Mouse (Mus musculus) myocyte (in vitro differentiated cells): Measurements from ENCODE around the gene Gimap9. TPM values are rescaled to one million over a fixed set of nuclear protein-coding genes. Genes with fewer than 3 reads are reported as not detected.
"Not testable (repeated sequence)": the region's sequence is repeated elsewhere in the genome, so short reads cannot be mapped to it uniquely, and the experiment has no call there.

Source experiments
- H3K27me3 ChIP-seq: one replicate; pipeline ENCODE4 v1.6.1; 2011; ENCODE audit not compliant: control insufficient read depth, insufficient read depth, insufficient read length
- H3K36me3 ChIP-seq: one replicate; pipeline ENCODE4 v1.6.1; 2011; ENCODE audit not compliant: control insufficient read depth, insufficient read depth
- H3K4me2 ChIP-seq: one replicate; pipeline ENCODE4 v1.6.1; 2011; ENCODE audit warnings: low read depth, control low read depth
- H3K4me3 ChIP-seq: one replicate; pipeline ENCODE4 v1.5.1; 2011; ENCODE audit warnings: mild to moderate bottlenecking, control low read depth, moderate library complexity
- H3K79me2 ChIP-seq: one replicate; pipeline ENCODE4 v1.6.1; 2011; ENCODE audit not compliant: control insufficient read depth, insufficient read depth
- H3ac ChIP-seq: one replicate; pipeline ENCODE4 v1.6.1; 2011; ENCODE audit not compliant: control insufficient read depth, insufficient read length
- CEBPB ChIP-seq: IDR thresholded peaks from 2 replicates; pipeline ENCODE4 v1.6.1; 2011; ENCODE audit warnings: mild to moderate bottlenecking, moderate library complexity; ENCODE audit not compliant: poor library complexity, insufficient read depth, severe bottlenecking
- E2F4 ChIP-seq: IDR thresholded peaks from one replicate; pipeline ENCODE4 v1.6.1; 2011; ENCODE audit warnings: mild to moderate bottlenecking, control low read depth, moderate library complexity; ENCODE audit not compliant: insufficient read depth
- MAX ChIP-seq: IDR thresholded peaks from one replicate; pipeline ENCODE4 v1.6.1; 2011; ENCODE audit warnings: low read depth, mild to moderate bottlenecking, control low read depth
- MYOD1 ChIP-seq, 3 experiments: IDR thresholded peaks; one replicate each; pipeline ENCODE4 v1.6.1; 2011; ENCODE audit warnings: control low read depth in 2 of 3, low read depth in 2 of 3, mild to moderate bottlenecking in 2 of 3, moderate library complexity in 1 of 3; ENCODE audit not compliant: insufficient read length in 2 of 3, control insufficient read depth in 1 of 3
- MYOG ChIP-seq, 3 experiments: IDR thresholded peaks; one replicate each; pipeline ENCODE4 v1.6.1; 2011; ENCODE audit warnings: control low read depth in 2 of 3, low read depth in 2 of 3, mild to moderate bottlenecking in 2 of 3; ENCODE audit not compliant: insufficient read length in 2 of 3, control insufficient read depth in 1 of 3, insufficient read depth in 1 of 3
- POLR2A ChIP-seq: IDR thresholded peaks from one replicate; pipeline ENCODE4 v1.6.1; 2011; ENCODE audit warnings: low read depth, mild to moderate bottlenecking, control low read depth, moderate library complexity; ENCODE audit not compliant: insufficient read length
- POLR2AphosphoS2 ChIP-seq: IDR thresholded peaks from one replicate; pipeline ENCODE4 v1.6.1; 2011; ENCODE audit warnings: low read depth, control low read depth; ENCODE audit not compliant: insufficient read length
- REST ChIP-seq: IDR thresholded peaks from one replicate; pipeline ENCODE4 v1.6.1; 2011; ENCODE audit warnings: mild to moderate bottlenecking, control low read depth, moderate library complexity; ENCODE audit not compliant: insufficient read depth, insufficient read length
- SRF ChIP-seq: IDR thresholded peaks from one replicate; pipeline ENCODE4 v1.6.1; 2011; ENCODE audit warnings: low read depth; ENCODE audit not compliant: control insufficient read depth, insufficient read length
- TCF12 ChIP-seq: IDR thresholded peaks from one replicate; pipeline ENCODE4 v1.6.1; 2011; ENCODE audit warnings: mild to moderate bottlenecking, control low read depth; ENCODE audit not compliant: poor library complexity, insufficient read depth, severe bottlenecking
- TCF3 ChIP-seq: IDR thresholded peaks from one replicate; pipeline ENCODE4 v1.6.1; 2011; ENCODE audit warnings: low read depth, control low read depth; ENCODE audit not compliant: insufficient read length
- USF1 ChIP-seq: IDR thresholded peaks from one replicate; pipeline ENCODE4 v1.6.1; 2011; ENCODE audit warnings: low read depth, mild to moderate bottlenecking, control low read depth, moderate library complexity
- polyA plus RNA-seq: library from polyadenylated mRNA; unstranded; fragments of >200 nt; fragmentation: generic; extraction: Trizol; gene quantifications from one replicate; pipeline ENCODE4 v1.2.1, GENCODE M21; 2012; ENCODE audit warnings: missing spikeins

Gimap9 gene
- polyA plus RNA-seq, 1 experiment, result 0.42 TPM

- Histone ChIP-seq H3K4me2 (no peak overlapping the region), H3ac (no peak overlapping the region), H3K27me3 (no peaks in the 10 kb centered on the region), H3K36me3 (no peaks in the 10 kb centered on the region), H3K79me2 (no peaks in the 10 kb centered on the region), H3K4me3 (no peak overlapping the region)
- TF ChIP-seq POLR2AphosphoS2 (no peak), TCF12 (no peak), MYOD1 (IDR thresholded peaks at IDR 0.05; ENCODE audit: control insufficient read depth in 1 of 3, insufficient read length in 2 of 3, low read depth in 2 of 3) (no peak), E2F4 (no peak), TCF3 (no peak)
These were observed 5.7 kb downstream of the Gimap9 start for GRCm38 (mm10) chr6:48681472-48682090.

- TF ChIP-seq CEBPB (no peak), REST (no peak), POLR2A (no peak)
- no peak overlapping the region for H3ac ChIP-seq
These were observed 6.3 kb downstream of the Gimap9 start for GRCm38 (mm10) chr6:48682271-48682670.

GRCm38 (mm10) chr6:48683263-48683821 lies 7.4 kb downstream of the Gimap9 start:
- not testable (repeated sequence) for H3K4me2 ChIP-seq, H3K36me3 ChIP-seq, H3K4me3 ChIP-seq, H3ac ChIP-seq, H3K27me3 ChIP-seq, H3K79me2 ChIP-seq

More at GRCm38 (mm10) chr6:48682271-48682670, 6.3 kb downstream of the Gimap9 start:
- Histone ChIP-seq H3K4me3 (no peak overlapping the region), H3K79me2 (no peaks in the 10 kb centered on the region), H3K4me2 (no peak overlapping the region), H3K27me3 (no peaks in the 10 kb centered on the region), H3K36me3 (no peaks in the 10 kb centered on the region)

GRCm38 (mm10) chr6:48684319-48684718 lies 8.4 kb downstream of the Gimap9 start, which contains the start of gene Gimap4:
Gimap4 (plus strand) TSS chr6:48684549.
- TF ChIP-seq MYOD1 (IDR thresholded peaks at IDR 0.05; ENCODE audit: control insufficient read depth in 1 of 3, insufficient read length in 2 of 3, low read depth in 2 of 3) (no peak), USF1 (no peak), TCF12 (no peak), E2F4 (no peak), SRF (no peak), MAX (no peak)
- Histone ChIP-seq H3K27me3 (no peaks in the 10 kb centered on the region), H3K79me2 (no peaks in the 10 kb centered on the region), H3K36me3 (no peaks in the 10 kb centered on the region), H3K4me3 (no peak within 1 kb of the TSS), H3K4me2 (no peak within 1 kb of the TSS), H3ac (no peak within 1 kb of the TSS)

- no peaks in the 10 kb centered on the region for H3K27me3 ChIP-seq
- no peak for TF ChIP-seq REST
- TF ChIP-seq USF1, result no peak
- no peak for TF ChIP-seq SRF
- no peak for TF ChIP-seq E2F4
- no peak for TF ChIP-seq TCF12
- no peak for TF ChIP-seq POLR2A
- TF ChIP-seq MYOD1 (IDR thresholded peaks at IDR 0.05; ENCODE audit: control insufficient read depth in 1 of 3, insufficient read length in 2 of 3, low read depth in 2 of 3), result no peak
- TF ChIP-seq MYOG (IDR thresholded peaks at IDR 0.05; ENCODE audit: control insufficient read depth in 1 of 3, insufficient read depth in 1 of 3, insufficient read length in 2 of 3, low read depth in 2 of 3), result no peak
- TF ChIP-seq POLR2AphosphoS2, result no peak
- H3K36me3 ChIP-seq, result no peaks in the 10 kb centered on the region
- H3K79me2 ChIP-seq, result no peaks in the 10 kb centered on the region
- no peak overlapping the region for H3ac ChIP-seq
- H3K4me2 ChIP-seq, result no peak overlapping the region
- H3K4me3 ChIP-seq, result no peak overlapping the region
These were observed 8.9 kb downstream of the Gimap9 start for GRCm38 (mm10) chr6:48684806-48685205.

- Histone ChIP-seq H3K27me3 (no peaks in the 10 kb centered on the region), H3K4me3 (no peak overlapping the region), H3K36me3 (no peaks in the 10 kb centered on the region), H3ac (no peak overlapping the region), H3K79me2 (no peaks in the 10 kb centered on the region), H3K4me2 (no peak overlapping the region)
- TF ChIP-seq TCF12, result no peak
- TF ChIP-seq USF1, result no peak
- no peak for TF ChIP-seq E2F4
- TF ChIP-seq REST, result no peak
- TF ChIP-seq MYOG (IDR thresholded peaks at IDR 0.05; ENCODE audit: control insufficient read depth in 1 of 3, insufficient read depth in 1 of 3, insufficient read length in 2 of 3, low read depth in 2 of 3), result no peak
- TF ChIP-seq MYOD1 (IDR thresholded peaks at IDR 0.05; ENCODE audit: control insufficient read depth in 1 of 3, insufficient read length in 2 of 3, low read depth in 2 of 3), result no peak
- no peak for TF ChIP-seq TCF3
These were observed 9.3 kb downstream of the Gimap9 start for GRCm38 (mm10) chr6:48685251-48685650.
